Mouse (Mus musculus) kidney, postnatal 0 days (tissue): ENCODE measurements around the gene Synpr. TPM values are rescaled to one million over a fixed set of nuclear protein-coding genes. Genes with fewer than 3 reads are reported as not detected.

ENCODE experiments used
- ATAC-seq: fragments of 200-750 bp; cut with Nextera tagmentation; replicated peaks from 2 replicates; pipeline ENCODE4 v1.8.0; 2017; ENCODE audit warnings: low read depth, moderate number of reproducible peaks, moderate TSS enrichment, moderate library complexity; ENCODE audit not compliant: low FRiP score
- DNase-seq: peaks from one replicate; pipeline ENCODE4 v3.0.0-alpha.2; 2016; ENCODE audit warnings: low spot score
- H3K27ac ChIP-seq: fragments of 300-500 bp; sonication (generic); 2 replicates; pipeline ENCODE4 v1.5.1; 2014; ENCODE audit warnings: mild to moderate bottlenecking
- H3K27me3 ChIP-seq: fragments of 300-500 bp; sonication (generic); 2 replicates; pipeline ENCODE4 v1.6.1; 2014; ENCODE audit warnings: low read length, mixed read lengths; ENCODE audit not compliant: insufficient read depth
- H3K36me3 ChIP-seq: fragments of 300-500 bp; sonication (generic); 2 replicates; pipeline ENCODE4 v1.6.1; 2014; ENCODE audit warnings: low read length, mixed read lengths; ENCODE audit not compliant: insufficient read depth
- H3K4me1 ChIP-seq: fragments of 300-500 bp; sonication (generic); replicated peaks from 2 replicates; pipeline ENCODE4 v1.6.1; 2014; ENCODE audit warnings: antibody characterized with exemption, low read length, mixed read lengths; ENCODE audit not compliant: insufficient read depth
- H3K4me2 ChIP-seq: fragments of 300-500 bp; sonication (generic); 2 replicates; pipeline ENCODE4 v1.6.1; 2014; ENCODE audit warnings: mild to moderate bottlenecking, low read length, moderate library complexity, mixed read lengths
- H3K4me3 ChIP-seq: fragments of 300-500 bp; sonication (generic); replicated peaks from 2 replicates; pipeline ENCODE4 v1.5.1; 2014; ENCODE audit warnings: low read depth, low read length
- H3K9ac ChIP-seq: fragments of 300-500 bp; sonication (generic); 2 replicates; pipeline ENCODE4 v1.6.1; 2014; ENCODE audit warnings: low read depth, low read length
- H3K9me3 ChIP-seq: fragments of 300-500 bp; sonication (generic); replicated peaks from 2 replicates; pipeline ENCODE4 v1.6.1; 2016; ENCODE audit warnings: low read length, inconsistent platforms, mixed read lengths
- CTCF ChIP-seq: IDR thresholded peaks from 2 replicates; pipeline ENCODE4 v1.5.1; 2016; ENCODE audit warnings: antibody characterized with exemption, low read depth, mild to moderate bottlenecking, moderate library complexity
- WGBS: fragments of 180-500 bp; shearing (Covaris S2); extraction: QIAGEN DNeasy Blood & Tissue Kit; methylation state at CpG from one replicate; pipeline ENCODE4 v1.1.7; 2014; 5-methylcytosine and 5-hydroxymethylcytosine counted together
- polyA plus RNA-seq: library from polyadenylated mRNA; unstranded; fragments of >200 nt; fragmentation: Nextera tagmentation; extraction: Ambion mirVana; gene quantifications from 2 replicates; pipeline ENCODE4 v1.2.1, GENCODE M21; 2015

The Synpr gene
- polyA plus RNA-seq, 1 experiment from 2014 or later = 0.75 TPM

GRCm38 (mm10) chr14:13262406-13262805, 22.2 kb upstream of the Synpr start:
- Histone ChIP-seq H3K9me3 (no peaks in the 10 kb centered on the region), H3K36me3 (no peaks in the 10 kb centered on the region), H3K27ac (no peak overlapping the region), H3K27me3 (no peaks in the 10 kb centered on the region), H3K4me2 (no peak overlapping the region), H3K4me3 (no peak overlapping the region), H3K4me1 (no peaks in the 10 kb centered on the region), H3K9ac (no peak overlapping the region)
- WGBS = 51% methylated on average over 1 of the region's 1 CpGs
- no peak for ATAC-seq
- no peak for DNase-seq
- TF ChIP-seq CTCF = no peak

- no peak for DNase-seq
- H3K27me3 ChIP-seq = no peaks in the 10 kb centered on the region
- no peak overlapping the region for H3K9ac ChIP-seq
- no peaks in the 10 kb centered on the region for H3K36me3 ChIP-seq
- 71% methylated on average over 2 of the region's 2 CpGs for WGBS
- no peak for ATAC-seq
- H3K4me1 ChIP-seq = no peaks in the 10 kb centered on the region
- H3K9me3 ChIP-seq = no peaks in the 10 kb centered on the region
- no peak overlapping the region for H3K27ac ChIP-seq
- H3K4me3 ChIP-seq = no peak overlapping the region
- no peak for TF ChIP-seq CTCF
- H3K4me2 ChIP-seq = no peak overlapping the region
Observed at GRCm38 (mm10) chr14:13266331-13266730, 18.2 kb upstream of the Synpr start.

DNA sequence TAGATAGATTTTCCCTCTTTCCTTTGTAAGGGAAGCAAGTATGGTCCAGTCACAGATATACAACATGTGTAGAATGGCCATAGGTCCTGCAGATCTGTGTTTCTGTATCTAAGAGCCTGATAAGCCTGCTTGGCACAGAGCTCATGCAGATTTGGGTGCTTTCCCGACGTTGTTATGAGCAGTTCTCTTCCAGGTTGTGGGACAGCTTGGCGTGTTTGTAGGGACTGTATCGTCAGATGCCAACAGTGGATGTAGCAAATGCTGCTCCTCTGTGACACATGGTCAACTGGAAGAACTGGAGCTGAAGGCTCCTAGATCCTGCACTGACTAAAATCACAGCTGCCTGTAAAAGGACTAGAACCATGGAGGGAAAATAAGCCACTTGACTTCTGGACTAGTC, 17.4 kb upstream of the Synpr start:
- WGBS = 83% methylated on average over 4 of the region's 4 CpGs
- no peaks in the 10 kb centered on the region for H3K4me1 ChIP-seq

GRCm38 (mm10) chr14:13283211-13283610, 1.4 kb upstream of the Synpr start:
- H3K4me3 ChIP-seq = no peak overlapping the region
- no peak overlapping the region for H3K27ac ChIP-seq
- H3K4me2 ChIP-seq = no peak overlapping the region
- no peaks in the 10 kb centered on the region for H3K27me3 ChIP-seq
- H3K4me1 ChIP-seq = no peaks in the 10 kb centered on the region
- DNase-seq = no peak
- TF ChIP-seq CTCF = no peak
- no peaks in the 10 kb centered on the region for H3K9me3 ChIP-seq
- WGBS = 73% methylated on average over 4 of the region's 4 CpGs
- H3K9ac ChIP-seq = no peak overlapping the region
- no peaks in the 10 kb centered on the region for H3K36me3 ChIP-seq
- ATAC-seq = no peak

More for the DNA sequence above, 17.4 kb upstream of the Synpr start:
- H3K4me3 ChIP-seq = no peak overlapping the region
- DNase-seq (no peak), ATAC-seq (no peak)
- no peaks in the 10 kb centered on the region for H3K27me3 ChIP-seq
- H3K27ac ChIP-seq = no peak overlapping the region
- H3K9me3 ChIP-seq = no peaks in the 10 kb centered on the region
- H3K4me2 ChIP-seq = no peak overlapping the region
- H3K9ac ChIP-seq = no peak overlapping the region
- no peak for TF ChIP-seq CTCF
- no peaks in the 10 kb centered on the region for H3K36me3 ChIP-seq

DNA sequence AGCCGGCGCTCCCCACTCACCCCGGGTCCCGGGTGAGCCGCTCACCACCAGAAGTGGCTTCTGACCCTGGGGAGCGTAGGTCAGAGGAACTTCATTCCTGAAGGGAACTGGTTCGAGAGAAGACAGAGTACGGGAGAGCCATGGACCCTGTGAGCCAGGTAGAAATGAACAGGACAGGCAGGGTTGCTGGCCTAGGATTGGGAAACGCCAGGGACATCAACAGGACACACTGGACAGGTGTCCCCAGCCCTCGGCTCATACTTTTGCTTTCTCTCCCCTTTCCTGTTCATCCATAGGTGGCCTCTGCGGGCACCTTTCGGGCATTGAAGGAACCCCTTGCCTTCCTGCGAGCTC, 242 bp downstream of the Synpr start:
- 15% methylated on average over 13 of the region's 13 CpGs for WGBS
- TF ChIP-seq CTCF = no peak
- no peak for ATAC-seq

GRCm38 (mm10) chr14:13285341-13286130, 956 bp downstream of the Synpr start:
- Histone ChIP-seq H3K9me3 (no peaks in the 10 kb centered on the region), H3K9ac (no peak overlapping the region), H3K4me3 (no peak overlapping the region), H3K4me2 (no peak overlapping the region), H3K36me3 (no peaks in the 10 kb centered on the region), H3K27me3 (no peaks in the 10 kb centered on the region), H3K27ac (no peak overlapping the region), H3K4me1 (no peaks in the 10 kb centered on the region)
- TF ChIP-seq CTCF = no peak
- peak; percentile 1 for DNase-seq
- 69% methylated on average over 10 of the region's 10 CpGs for WGBS
- ATAC-seq = no peak

More for the DNA sequence above, 242 bp downstream of the Synpr start:
- Histone ChIP-seq H3K4me3 (peak overlapping the region; percentile 22; the same call in 1 of the 2 replicates), H3K36me3 (no peaks in the 10 kb centered on the region), H3K9ac (no peak overlapping the region), H3K4me1 (no peaks in the 10 kb centered on the region), H3K4me2 (peak overlapping the region; percentile 52), H3K9me3 (no peaks in the 10 kb centered on the region), H3K27me3 (no peaks in the 10 kb centered on the region), H3K27ac (no peak overlapping the region)
- no peak for DNase-seq
